Mouse (Mus musculus): ENCODE results near the gene 4930522H14Rik.

4930522H14Rik gene

GRCm38 (mm10) chr4:109531111-109531510 lies at the start of gene 4930522H14Rik:
4930522H14Rik (minus strand) TSS chr4:109531297.
- DNase-seq (ENCODE audit: low read depth in 1 of 2, low spot score in 2 of 2), result no peak

- DNase-seq (ENCODE audit: low read depth in 1 of 2, low spot score in 2 of 2), result no peak
Observed at GRCm38 (mm10) chr4:109578356-109578755, 47.3 kb upstream of the 4930522H14Rik start.

- DNase-seq (ENCODE audit: low read depth in 1 of 2, low spot score in 2 of 2), result no peak
Observed at GRCm38 (mm10) chr4:109576933-109577332, 45.8 kb upstream of the 4930522H14Rik start.

GRCm38 (mm10) chr4:109574845-109575244 lies 43.7 kb upstream of the 4930522H14Rik start:
- no peak for DNase-seq (ENCODE audit: low read depth in 1 of 2, low spot score in 2 of 2)

GRCm38 (mm10) chr4:109574331-109574730 lies 43.2 kb upstream of the 4930522H14Rik start:
- no peak for DNase-seq (ENCODE audit: low read depth in 1 of 2, low spot score in 2 of 2)

DNA sequence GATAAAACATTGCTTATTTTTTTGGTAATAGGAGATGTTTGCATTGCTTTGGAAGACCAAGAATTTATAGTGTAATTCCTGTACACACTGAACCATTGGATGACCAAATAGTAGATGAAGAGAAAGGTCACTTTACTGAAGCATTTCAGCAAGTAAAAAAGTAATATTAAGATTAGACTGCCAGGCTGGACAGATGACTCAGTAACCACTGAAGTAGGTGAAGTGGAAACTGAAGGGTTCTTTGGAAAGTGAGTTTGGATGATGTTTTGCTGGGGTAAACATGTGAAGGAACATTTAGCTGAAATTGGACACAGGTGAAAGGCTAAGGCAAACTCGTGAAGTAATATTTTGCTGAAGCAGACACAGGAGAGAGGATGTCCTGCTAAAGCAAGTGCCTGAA lies 41.5 kb upstream of the 4930522H14Rik start:
- DNase-seq (ENCODE audit: low read depth in 1 of 2, low spot score in 2 of 2), result no peak

GRCm38 (mm10) chr4:109569421-109569820 lies 38.3 kb upstream of the 4930522H14Rik start:
- no peak for DNase-seq (ENCODE audit: low read depth in 1 of 2, low spot score in 2 of 2)

GRCm38 (mm10) chr4:109568959-109569358 lies 37.9 kb upstream of the 4930522H14Rik start:
- DNase-seq (ENCODE audit: low read depth in 1 of 2, low spot score in 2 of 2), result no peak

GRCm38 (mm10) chr4:109564711-109565110 lies 33.6 kb upstream of the 4930522H14Rik start:
- DNase-seq (ENCODE audit: low read depth in 1 of 2, low spot score in 2 of 2), result no peak

- no peak for DNase-seq (ENCODE audit: low read depth in 1 of 2, low spot score in 2 of 2)
Observed at GRCm38 (mm10) chr4:109550338-109551150, 19.4 kb upstream of the 4930522H14Rik start.

DNA sequence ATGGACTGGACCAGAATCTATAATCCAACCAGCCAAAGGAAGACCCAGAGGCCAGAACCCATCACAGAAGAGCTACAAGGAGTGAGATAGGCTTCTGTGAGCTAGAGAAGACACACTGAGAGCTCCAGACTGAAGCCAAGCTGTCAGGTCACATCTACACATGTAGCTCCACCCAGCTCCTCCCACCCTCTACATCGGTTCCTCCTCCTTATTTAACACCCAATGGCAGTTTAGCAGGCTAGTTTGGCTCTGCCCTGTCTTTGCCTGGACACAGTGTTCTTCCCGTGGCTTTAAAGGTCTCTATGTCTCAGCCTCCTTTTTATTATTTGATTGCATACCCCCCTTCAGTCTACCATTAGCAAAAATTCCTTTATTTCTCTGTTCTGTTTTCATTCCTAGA lies 16.2 kb upstream of the 4930522H14Rik start:
- no peak for DNase-seq (ENCODE audit: low read depth in 1 of 2, low spot score in 2 of 2)

DNA sequence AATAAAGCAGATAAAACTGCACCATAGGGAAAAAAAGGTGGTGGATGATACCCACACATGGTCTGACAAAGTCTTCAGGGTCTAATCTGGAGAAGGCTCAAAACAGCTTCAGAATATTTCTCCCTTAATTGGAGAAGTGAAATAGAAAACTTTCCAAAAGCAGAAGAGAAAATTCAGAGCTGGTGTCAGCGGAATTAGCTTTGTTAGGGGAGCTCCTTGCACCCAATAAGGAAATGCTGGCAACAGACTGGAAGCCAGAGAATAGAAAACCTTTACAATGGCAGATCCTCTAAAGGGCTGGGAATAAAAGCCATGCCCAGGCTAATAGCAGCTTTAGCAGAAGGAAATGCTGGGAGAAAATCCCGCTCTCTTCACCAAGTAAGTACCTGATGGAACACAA lies 15.4 kb upstream of the 4930522H14Rik start:
- no peak for DNase-seq (ENCODE audit: low read depth in 1 of 2, low spot score in 2 of 2)

- no peak for DNase-seq (ENCODE audit: low read depth in 1 of 2, low spot score in 2 of 2)
Observed at GRCm38 (mm10) chr4:109530245-109530816, 766 bp downstream of the 4930522H14Rik start.

DNA sequence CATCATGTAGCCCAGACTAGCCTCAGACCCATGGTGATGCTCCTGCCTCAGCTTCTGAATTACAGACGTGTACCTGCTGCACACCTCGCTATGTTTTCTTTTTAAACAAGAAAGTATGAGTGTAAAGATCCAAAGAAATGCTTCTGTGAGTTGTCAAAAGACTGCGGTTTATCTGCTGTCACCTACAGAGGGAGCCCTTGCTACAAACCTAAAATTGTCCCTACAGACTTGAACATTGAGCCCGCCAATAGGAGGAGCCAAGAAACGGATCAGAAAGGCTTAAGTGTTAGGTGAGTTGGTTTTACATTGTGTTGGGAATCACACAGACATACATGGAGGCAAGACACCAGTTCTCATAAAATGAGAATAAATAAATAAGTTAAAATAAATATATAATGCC lies 26.2 kb downstream of the 4930522H14Rik start:
- DNase-seq (ENCODE audit: low read depth in 1 of 2, low spot score in 2 of 2), result peak in 1 of 2 experiments; percentile 11

GRCm38 (mm10) chr4:109498476-109498875 lies 32.6 kb downstream of the 4930522H14Rik start:
- no peak for DNase-seq (ENCODE audit: low read depth in 1 of 2, low spot score in 2 of 2)

DNA sequence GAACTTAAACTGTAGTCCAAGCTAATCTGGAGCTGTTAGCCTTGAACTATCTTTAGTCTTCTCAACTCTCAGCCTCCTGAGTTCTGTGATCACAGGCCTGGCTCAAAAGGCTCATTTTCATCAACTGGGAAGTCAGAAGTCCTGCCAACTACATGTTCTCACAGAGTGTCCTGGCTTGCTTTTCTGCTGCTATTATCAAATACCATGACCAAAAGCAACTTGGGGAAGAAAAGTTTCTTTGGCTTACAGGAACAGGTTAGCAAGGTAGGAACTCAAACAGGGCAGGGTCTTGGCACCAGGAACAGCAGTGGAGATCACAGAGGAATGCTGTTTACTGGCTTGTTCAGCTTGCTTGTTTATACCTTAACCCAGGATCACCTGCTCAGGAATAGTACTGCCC lies 37.5 kb downstream of the 4930522H14Rik start:
- DNase-seq (ENCODE audit: low read depth in 1 of 2, low spot score in 2 of 2), result no peak

- no peak for DNase-seq (ENCODE audit: low read depth in 1 of 2, low spot score in 2 of 2)
Observed at GRCm38 (mm10) chr4:109488812-109489211, 42.3 kb downstream of the 4930522H14Rik start.

DNA sequence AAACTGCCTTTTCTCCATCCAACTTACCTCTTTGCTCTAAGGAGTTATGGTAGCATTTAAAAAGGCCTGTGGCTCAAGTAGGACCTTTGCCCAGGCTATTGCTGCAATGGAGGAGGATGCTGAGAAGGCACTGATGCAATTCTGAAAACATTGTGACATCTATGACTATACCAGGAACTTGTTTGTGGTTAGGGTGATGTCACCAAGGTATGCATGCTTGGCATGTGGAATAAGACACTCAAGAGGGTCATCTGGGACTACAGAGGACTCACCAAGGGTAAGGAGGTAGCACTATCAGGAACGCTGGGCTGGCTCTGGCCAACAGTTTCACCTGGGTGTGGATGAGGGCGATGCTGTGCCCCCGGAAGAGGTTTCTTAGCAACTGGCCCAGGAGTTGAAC lies 46.5 kb downstream of the 4930522H14Rik start, which contains the start of gene Rnf11:
Gene Rnf11 (minus strand): TSS at position 108 of the 400 bp plus-strand sequence.
- no peak for DNase-seq (ENCODE audit: low read depth in 1 of 2, low spot score in 2 of 2)

GRCm38 (mm10) chr4:109482701-109483100 lies 48.4 kb downstream of the 4930522H14Rik start:
- no peak for DNase-seq (ENCODE audit: low read depth in 1 of 2, low spot score in 2 of 2)

- no peak for DNase-seq (ENCODE audit: low read depth in 1 of 2, low spot score in 2 of 2)
Observed at GRCm38 (mm10) chr4:109481424-109481823, 49.7 kb downstream of the 4930522H14Rik start.

DNA sequence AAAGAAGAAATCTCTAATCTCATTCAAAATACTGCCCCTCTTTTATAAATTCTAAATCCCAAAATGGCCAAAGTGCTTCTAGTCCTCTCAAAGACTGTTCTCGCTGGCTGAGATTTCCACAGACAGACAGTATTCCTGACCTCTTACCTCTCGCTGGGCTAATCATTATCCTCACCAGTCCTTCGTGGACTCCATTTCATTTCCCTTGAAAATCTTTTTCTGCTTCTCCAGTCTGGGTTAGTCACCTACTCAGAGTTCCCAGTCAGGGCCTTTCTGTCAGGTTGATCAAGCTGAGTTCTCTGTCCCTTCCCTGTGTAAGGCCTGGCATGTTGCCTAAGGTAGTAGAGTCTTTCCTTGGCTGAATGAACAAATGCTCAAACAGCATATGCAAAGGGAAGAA lies 53.6 kb downstream of the 4930522H14Rik start:
- DNase-seq (ENCODE audit: low read depth in 1 of 2, low spot score in 2 of 2), result no peak

DNA sequence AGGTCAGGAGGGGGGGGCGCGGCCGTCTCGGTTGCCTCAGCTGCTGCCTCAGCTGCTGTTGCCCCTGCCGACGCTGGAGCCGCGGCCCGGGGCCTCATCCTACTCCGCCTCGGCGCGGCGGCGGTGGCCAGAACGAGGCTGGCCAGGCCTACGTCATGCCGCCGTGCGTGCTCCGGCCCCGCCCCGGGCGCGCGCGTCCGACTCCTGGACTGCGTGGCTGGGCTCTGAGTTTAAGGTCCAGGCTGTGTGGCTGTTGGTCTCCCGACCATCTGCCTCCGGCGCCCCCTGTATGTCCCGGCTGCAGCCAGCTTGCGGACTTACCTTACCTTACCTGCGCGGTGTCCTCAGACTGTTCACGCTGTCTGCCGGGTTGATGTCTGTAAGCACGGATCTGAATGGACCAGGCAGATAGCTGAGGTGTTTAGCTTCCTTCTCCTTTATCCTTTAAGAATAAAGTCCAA lies 54.5 kb downstream of the 4930522H14Rik start:
- DNase-seq (ENCODE audit: low read depth in 1 of 2, low spot score in 2 of 2), result peak; percentile 48 to 75
